Mouse (Mus musculus) MEL (cell line): Measurements from ENCODE around the gene Urah. TPM values are rescaled to one million over a fixed set of nuclear protein-coding genes. Genes with fewer than 3 reads are reported as not detected.

Experiments used
- DNase-seq: peaks from one replicate; pipeline ENCODE4 v3.0.0; 2011; ENCODE audit warnings: low read depth, low spot score
- H3K27ac ChIP-seq: 2 replicates; pipeline ENCODE4 v1.5.1; 2012; ENCODE audit warnings: low read depth, mild to moderate bottlenecking, control low read depth, low read length, moderate library complexity; ENCODE audit not compliant: control insufficient read depth
- H3K27me3 ChIP-seq, 2 experiments: fragments of 150-350 bp in 1 of 2; sonication (generic) in 1 of 2; 2 replicates each; pipeline ENCODE4 v1.6.1; 2012; ENCODE audit warnings: low read length in 2 of 2, mild to moderate bottlenecking in 2 of 2, improper control_type of control experiment in 1 of 2, moderate library complexity in 1 of 2; ENCODE audit not compliant: insufficient read depth in 2 of 2, control insufficient read depth in 1 of 2
- H3K36me3 ChIP-seq, 2 experiments: 2 replicates each; pipeline ENCODE4 v1.6.1; 2012 to 2014; ENCODE audit warnings: low read length in 2 of 2, improper control_type of control experiment in 1 of 2, inconsistent platforms in 1 of 2, mild to moderate bottlenecking in 1 of 2; ENCODE audit not compliant: insufficient read depth in 2 of 2, control insufficient read depth in 1 of 2
- H3K4me1 ChIP-seq, 2 experiments: fragments of 150-350 bp in 1 of 2; sonication (generic) in 1 of 2; 2 replicates each; pipeline ENCODE4 v1.6.1; 2012; ENCODE audit warnings: low read length in 2 of 2, improper control_type of control experiment in 1 of 2, mild to moderate bottlenecking in 1 of 2; ENCODE audit not compliant: insufficient read depth in 2 of 2, control insufficient read depth in 1 of 2
- H3K4me3 ChIP-seq, 2 experiments: fragments of 150-350 bp in 1 of 2; sonication (generic) in 1 of 2; 2 replicates each; pipeline ENCODE4 v1.5.1; 2012; ENCODE audit warnings: low read depth in 2 of 2, low read length in 2 of 2, mild to moderate bottlenecking in 2 of 2, moderate library complexity in 2 of 2, control low read depth in 1 of 2, improper control_type of control experiment in 1 of 2; ENCODE audit not compliant: control insufficient read depth in 1 of 2, insufficient read depth in 1 of 2
- H3K79me2 ChIP-seq: 2 replicates; pipeline ENCODE4 v1.6.1; 2012; ENCODE audit warnings: mild to moderate bottlenecking, low read length, moderate library complexity; ENCODE audit not compliant: control insufficient read depth, poor library complexity, insufficient read depth
- H3K9ac ChIP-seq: 2 replicates; pipeline ENCODE4 v1.6.1; 2012; ENCODE audit warnings: low read depth, mild to moderate bottlenecking, control low read depth, low read length, moderate library complexity; ENCODE audit not compliant: control insufficient read depth, poor library complexity, severe bottlenecking
- H3K9me3 ChIP-seq: fragments of 150-350 bp; sonication (generic); replicated peaks from 2 replicates; pipeline ENCODE4 v1.6.1; 2012; ENCODE audit warnings: mild to moderate bottlenecking, low read length, improper control_type of control experiment, moderate library complexity; ENCODE audit not compliant: insufficient read depth
- BHLHE40 ChIP-seq: IDR thresholded peaks from 2 replicates; pipeline ENCODE4 v1.6.1; 2012; ENCODE audit warnings: low read depth, mild to moderate bottlenecking, inconsistent platforms, low read length, improper control_type of control experiment, borderline replicate concordance
- CHD1 ChIP-seq: IDR thresholded peaks from 2 replicates; pipeline ENCODE4 v1.6.1; 2012; ENCODE audit warnings: low read depth, mild to moderate bottlenecking, inconsistent platforms, low read length, improper control_type of control experiment
- CHD2 ChIP-seq: IDR thresholded peaks from 2 replicates; pipeline ENCODE4 v1.6.1; 2011; ENCODE audit warnings: low read length, improper control_type of control experiment
- CTCF ChIP-seq, 3 experiments: IDR thresholded peaks in 2 of 3; conservative IDR thresholded peaks in 1 of 3; 2 replicates each; pipeline ENCODE4 v1.5.1; 2011 to 2012; ENCODE audit warnings: low read length in 3 of 3, low read depth in 2 of 3, mild to moderate bottlenecking in 2 of 3, improper control_type of control experiment in 1 of 3, inconsistent platforms in 1 of 3, mixed read lengths in 1 of 3, moderate library complexity in 1 of 3; ENCODE audit not compliant: control insufficient read depth in 1 of 3, insufficient read depth in 1 of 3, poor library complexity in 1 of 3, severe bottlenecking in 1 of 3
- ETS1 ChIP-seq: IDR thresholded peaks from 2 replicates; pipeline ENCODE4 v1.6.1; 2012; ENCODE audit warnings: low read depth, mild to moderate bottlenecking, inconsistent platforms, low read length, improper control_type of control experiment, moderate library complexity
- GATA1 ChIP-seq: IDR thresholded peaks from 2 replicates; pipeline ENCODE4 v1.6.1; 2011; ENCODE audit warnings: low read depth, low read length, improper control_type of control experiment
- HCFC1 ChIP-seq: IDR thresholded peaks from 2 replicates; pipeline ENCODE4 v1.6.1; 2012; ENCODE audit warnings: low read depth, mild to moderate bottlenecking, inconsistent platforms, low read length, improper control_type of control experiment, moderate library complexity
- MAFK ChIP-seq: IDR thresholded peaks from 2 replicates; pipeline ENCODE4 v1.6.1; 2011; ENCODE audit warnings: low read depth, mild to moderate bottlenecking, low read length, improper control_type of control experiment, borderline replicate concordance
- MXI1 ChIP-seq: IDR thresholded peaks from 2 replicates; pipeline ENCODE4 v1.6.1; 2011; ENCODE audit warnings: mild to moderate bottlenecking, low read depth, low read length, improper control_type of control experiment
- MYC ChIP-seq: IDR thresholded peaks from 2 replicates; pipeline ENCODE4 v1.6.1; 2011; ENCODE audit warnings: low read depth, mild to moderate bottlenecking, low read length, improper control_type of control experiment, moderate library complexity
- NELFE ChIP-seq: IDR thresholded peaks from 2 replicates; pipeline ENCODE4 v1.6.1; 2011; ENCODE audit warnings: low read depth, low read length, improper control_type of control experiment
- POLR2AphosphoS2 ChIP-seq: IDR thresholded peaks from 2 replicates; pipeline ENCODE4 v1.6.1; 2011; ENCODE audit warnings: low read length, improper control_type of control experiment
- POLR2AphosphoS5 ChIP-seq: IDR thresholded peaks from 2 replicates; pipeline ENCODE4 v1.6.1; 2012; ENCODE audit warnings: low read depth, borderline replicate concordance, mild to moderate bottlenecking, inconsistent platforms, low read length, moderate library complexity, mixed read lengths
- RAD21 ChIP-seq: IDR thresholded peaks from 2 replicates; pipeline ENCODE4 v1.6.1; 2011; ENCODE audit warnings: mild to moderate bottlenecking, low read depth, low read length, improper control_type of control experiment
- SMC3 ChIP-seq: IDR thresholded peaks from 2 replicates; pipeline ENCODE4 v1.6.1; 2011; ENCODE audit warnings: low read depth, low read length, improper control_type of control experiment
- TAL1 ChIP-seq: IDR thresholded peaks from 2 replicates; pipeline ENCODE4 v1.6.1; 2012; ENCODE audit warnings: mild to moderate bottlenecking, inconsistent platforms, low read length, moderate library complexity, mixed read lengths
- TBP ChIP-seq: IDR thresholded peaks from 2 replicates; pipeline ENCODE4 v1.8.0; 2011; ENCODE audit warnings: low read depth, low read length, improper control_type of control experiment
- UBTF ChIP-seq: IDR thresholded peaks from 2 replicates; pipeline ENCODE4 v1.6.1; 2012; ENCODE audit warnings: low read depth, mild to moderate bottlenecking, inconsistent platforms, low read length, improper control_type of control experiment, moderate library complexity, borderline replicate concordance; ENCODE audit not compliant: insufficient read depth
- USF2 ChIP-seq, 2 experiments: IDR thresholded peaks; 2 replicates each; pipeline ENCODE4 v1.6.1; 2011 to 2012; ENCODE audit warnings: improper control_type of control experiment in 2 of 2, low read length in 2 of 2, borderline replicate concordance in 1 of 2, inconsistent platforms in 1 of 2, low read depth in 1 of 2, mild to moderate bottlenecking in 1 of 2; ENCODE audit not compliant: insufficient read depth in 1 of 2
- ZNF384 ChIP-seq: IDR thresholded peaks from 2 replicates; pipeline ENCODE4 v1.6.1; 2012; ENCODE audit warnings: low read depth, mild to moderate bottlenecking, inconsistent platforms, low read length, improper control_type of control experiment
- polyA plus RNA-seq, 2 experiments: library from polyadenylated mRNA; stranded (reverse) in 1 of 2; unstranded in 1 of 2; fragments of >175 nt in 1 of 2; fragments of >200 nt in 1 of 2; gene quantifications; 2 replicates each; pipeline versions ENCODE4 v1.2.1 to v1.2.4; 2012; ENCODE audit warnings: low replicate concordance in 2 of 2, low read depth in 1 of 2; ENCODE audit not compliant: insufficient read length in 2 of 2, insufficient read depth in 1 of 2, missing spikeins in 1 of 2
- total RNA-seq: library from RNA; depleted of rRNA; stranded (reverse); fragments of 300-350 nt; gene quantifications from 2 replicates; pipeline ENCODE4 v1.2.3, GENCODE M21; 2012

The Urah gene
- total and polyA plus RNA-seq, 3 experiments = not detected

DNA sequence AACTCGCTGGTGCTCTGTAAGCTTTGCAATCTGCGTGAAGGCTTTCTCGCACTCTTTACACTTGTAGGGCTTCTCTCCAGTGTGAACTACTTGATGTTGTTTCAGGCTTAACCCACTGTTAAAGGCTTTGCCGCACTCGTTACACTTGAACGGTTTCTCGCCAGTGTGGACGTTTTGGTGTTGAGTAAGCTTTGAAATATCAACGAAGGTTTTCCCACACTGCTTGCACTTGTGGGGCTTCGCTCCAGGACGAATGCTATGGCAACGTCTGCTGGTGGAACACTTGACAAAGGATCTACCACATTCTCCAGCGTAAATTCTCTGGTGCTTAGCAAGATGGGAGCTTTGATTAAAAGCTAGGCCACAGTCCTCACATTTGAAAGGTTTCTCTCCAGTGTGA, 23.1 kb upstream of the Urah start:
- Histone ChIP-seq H3K4me1 (no peaks in the 10 kb centered on the region), H3K9ac (no peak overlapping the region), H3K4me3 (no peak overlapping the region), H3K9me3 (no peaks in the 10 kb centered on the region), H3K79me2 (no peaks in the 10 kb centered on the region), H3K27me3 (peaks cover 0 to 15% of the 10 kb centered on the region in 2 experiments; a peak in 3 of 4 replicates), H3K36me3 (no peaks in the 10 kb centered on the region), H3K27ac (no peak overlapping the region)
- no peak for DNase-seq
- TF ChIP-seq ZNF384 = no peak
- no peak for TF ChIP-seq POLR2AphosphoS2
- TF ChIP-seq CHD2 = no peak
- TF ChIP-seq TAL1 = no peak
- TF ChIP-seq BHLHE40 = no peak
- no peak for TF ChIP-seq MXI1
- no peak for TF ChIP-seq GATA1
- TF ChIP-seq RAD21 = no peak
- TF ChIP-seq NELFE = no peak
- no peak for TF ChIP-seq HCFC1
- no peak for TF ChIP-seq POLR2AphosphoS5
- no peak for TF ChIP-seq SMC3
- no peak for TF ChIP-seq ETS1
- no peak for TF ChIP-seq CHD1
- no peak for TF ChIP-seq MAFK

DNA sequence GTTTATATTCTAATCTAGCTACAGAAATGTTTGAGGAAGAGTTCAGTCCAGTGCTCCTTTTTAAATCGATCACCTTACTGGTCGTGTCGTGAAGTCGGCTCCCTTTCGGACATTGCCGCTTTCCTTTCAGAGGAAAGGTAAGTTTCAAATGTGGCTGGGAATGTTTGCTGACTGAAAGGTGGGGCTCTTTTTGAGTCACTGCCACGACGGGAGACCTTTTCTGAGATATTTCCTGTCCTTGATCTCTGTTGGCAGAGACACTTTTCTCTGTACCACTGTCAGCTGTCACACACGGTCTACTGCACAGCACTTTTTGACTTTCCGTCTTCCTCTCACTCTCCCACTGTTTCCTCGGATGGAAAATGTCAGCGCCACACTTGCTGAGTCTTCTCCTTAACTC, 22.0 kb upstream of the Urah start:
- Histone ChIP-seq H3K79me2 (no peaks in the 10 kb centered on the region), H3K27me3 (peaks cover 7 to 24% of the 10 kb centered on the region in 2 experiments), H3K9me3 (no peaks in the 10 kb centered on the region), H3K9ac (no peak overlapping the region), H3K27ac (no peak overlapping the region), H3K4me1 (no peaks in the 10 kb centered on the region), H3K4me3 (no peak overlapping the region), H3K36me3 (no peaks in the 10 kb centered on the region)
- DNase-seq = no peak
- TF ChIP-seq MYC (no peak), CTCF (IDR thresholded peaks at IDR 0.05 in 2 of 3, conservative IDR thresholded peaks at IDR 0.05 in 1 of 3; ENCODE audit: control insufficient read depth in 1 of 3, insufficient read depth in 1 of 3, low read depth in 2 of 3, low read length in 3 of 3, poor library complexity in 1 of 3, severe bottlenecking in 1 of 3) (no peak), CHD2 (no peak), USF2 (IDR thresholded peaks at IDR 0.05; ENCODE audit: borderline replicate concordance in 1 of 2, insufficient read depth in 1 of 2, low read depth in 1 of 2, low read length in 2 of 2) (no peak), UBTF (no peak), ETS1 (no peak), RAD21 (no peak), TAL1 (no peak), TBP (no peak)
